Mouse (Mus musculus) frontal cortex, postnatal 36 days (tissue): ENCODE data around the gene Methig1.
"Not testable (repeated sequence)": the region's sequence is repeated elsewhere in the genome, so short reads cannot be mapped to it uniquely, and the experiment has no call there.

Experiments
- DNase-seq, 2 experiments: peaks; one replicate each; pipeline ENCODE4 v3.0.0; 2022; ENCODE audit warnings: low spot score in 2 of 2

Gene Methig1

DNA sequence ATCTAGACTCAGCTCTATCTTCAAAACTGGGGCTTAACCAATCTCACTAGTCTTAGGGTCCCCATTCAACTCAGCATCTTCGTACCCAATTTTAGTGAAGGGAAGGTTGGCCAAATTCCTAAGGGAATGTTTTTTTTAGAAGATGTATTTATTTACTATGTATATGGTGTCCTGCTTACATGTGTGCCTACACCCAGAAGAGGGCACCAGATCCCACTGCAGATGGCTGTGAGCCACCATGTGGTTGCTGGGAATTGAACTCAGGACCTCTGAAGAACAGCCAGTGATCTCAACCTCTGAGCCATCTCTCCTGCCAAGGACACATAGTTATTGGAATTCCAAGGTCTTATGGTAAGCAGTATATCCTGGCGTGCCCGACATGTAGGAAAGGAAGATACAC, 42.6 kb downstream of the Methig1 start:
- DNase-seq = no peak

DNA sequence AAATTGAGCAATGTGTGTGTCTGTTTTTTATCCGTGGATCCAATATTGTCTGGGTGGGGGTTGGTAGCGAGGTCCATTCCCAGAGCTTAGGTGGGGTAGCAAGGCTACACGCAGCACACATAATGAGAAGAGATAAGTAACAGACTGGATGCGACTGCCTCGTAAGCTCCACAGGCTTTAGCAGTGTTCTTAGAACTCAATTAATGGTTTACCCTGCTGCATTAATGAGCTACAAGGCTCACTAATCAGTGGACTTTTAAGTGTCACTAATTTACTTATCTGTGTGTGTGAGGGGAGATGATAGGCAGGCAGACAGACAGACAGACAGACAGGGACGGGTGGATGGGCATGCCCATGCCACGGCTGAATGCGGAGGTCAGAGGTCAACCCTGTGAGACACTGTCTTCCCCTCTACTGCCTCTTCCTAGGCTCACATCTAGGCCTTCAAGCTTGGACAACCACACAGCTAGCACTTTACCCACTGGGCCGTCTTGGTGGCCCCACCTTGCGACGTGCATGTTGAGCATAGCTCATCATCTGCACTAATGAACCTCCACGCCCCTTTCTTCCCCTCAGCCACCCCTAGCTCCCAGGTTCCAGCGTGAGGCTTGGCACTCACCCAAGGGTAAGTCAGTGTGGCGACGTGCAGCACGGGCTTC, 47.8 kb downstream of the Methig1 start:
- no peak for DNase-seq

DNA sequence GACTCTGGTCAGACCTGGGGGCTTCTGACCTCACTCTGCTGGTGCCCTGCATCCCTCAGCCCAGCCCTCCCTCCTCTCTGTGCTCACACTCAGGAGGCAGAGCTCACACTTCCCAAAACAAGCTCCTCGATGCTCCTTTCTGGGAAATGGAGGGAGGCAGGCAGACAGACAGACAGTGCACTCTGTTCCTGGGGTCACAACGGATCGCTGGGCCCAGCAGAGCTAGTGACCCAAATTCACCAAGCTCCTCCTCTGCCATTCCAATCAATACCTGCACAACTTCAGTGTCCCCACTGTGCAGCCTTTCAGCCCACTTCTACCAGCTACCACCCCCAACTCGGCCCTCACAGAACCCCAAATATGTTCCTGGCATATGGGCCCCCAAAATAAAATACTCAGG, 48.9 kb downstream of the Methig1 start:
- DNase-seq = no peak

DNA sequence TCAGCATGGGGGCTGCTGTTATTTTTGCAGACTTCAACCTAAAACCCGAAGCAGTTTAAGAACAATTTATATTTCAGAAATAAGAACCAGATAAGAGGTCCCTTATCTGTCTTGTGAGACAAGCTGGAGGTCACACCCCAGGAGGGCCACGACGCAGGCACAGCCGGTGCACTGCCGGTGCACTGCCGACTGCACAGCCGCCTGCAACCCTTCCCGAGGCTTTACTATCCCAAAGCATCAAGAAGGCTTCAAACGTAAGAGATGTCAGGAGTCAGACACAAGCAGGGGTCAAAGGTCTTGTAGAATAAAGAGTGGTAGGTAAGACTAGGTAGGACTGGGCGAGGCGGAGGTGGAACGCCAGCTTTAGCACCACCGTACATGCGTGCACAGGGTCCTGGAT, 49.4 kb downstream of the Methig1 start:
- no peak for DNase-seq

DNA sequence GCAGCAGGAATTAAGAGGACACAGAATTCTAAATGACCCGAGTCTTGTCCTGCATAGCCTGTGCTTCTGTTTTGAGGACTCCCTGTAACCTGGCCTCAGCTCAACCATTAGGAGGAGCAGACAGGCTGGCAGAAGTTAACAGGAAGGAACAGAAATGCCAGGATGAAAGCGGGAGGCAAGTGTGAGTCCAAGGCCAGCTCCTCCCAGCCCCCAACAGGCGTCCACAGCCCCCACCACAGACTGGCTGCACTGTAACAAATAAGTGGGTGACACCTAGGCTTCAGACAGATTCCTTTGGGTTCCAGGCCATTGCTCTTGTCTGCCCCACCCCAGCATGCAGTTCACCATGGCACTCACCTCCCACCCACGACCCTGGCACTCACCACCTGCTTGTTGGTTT, 49.8 kb downstream of the Methig1 start:
- DNase-seq = no peak

DNA sequence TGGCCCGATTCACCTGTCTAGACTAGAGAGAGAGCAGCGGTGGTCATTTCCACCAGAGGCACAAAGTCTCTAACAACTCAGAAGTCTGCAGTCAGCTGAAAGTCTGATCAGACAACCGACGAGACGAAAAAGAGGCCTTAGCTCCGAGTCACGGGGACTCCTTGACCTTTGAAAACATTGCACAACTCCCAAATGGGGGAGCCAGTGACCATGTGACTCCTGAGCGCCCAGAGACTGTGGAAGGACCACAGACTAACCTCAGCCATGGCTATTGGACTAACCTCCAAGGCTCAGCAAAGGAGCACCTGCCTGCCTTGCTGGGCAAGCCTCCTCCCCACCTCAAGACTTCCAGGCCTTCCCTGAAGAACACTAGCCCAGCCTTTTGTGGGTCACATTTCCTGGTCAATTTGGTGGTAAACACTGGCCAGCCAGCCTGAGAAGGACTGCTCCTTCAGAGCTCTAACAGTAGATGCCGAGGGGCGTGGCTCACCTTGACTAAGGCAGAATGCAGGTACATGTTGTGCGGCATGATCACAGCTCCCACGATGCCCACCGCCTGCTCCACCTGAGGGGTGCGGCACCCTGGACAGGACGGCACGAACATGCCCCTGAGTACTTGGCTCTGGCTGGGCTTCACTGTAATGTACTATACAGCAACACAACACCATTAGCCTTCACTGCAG, 50.5 kb downstream of the Methig1 start:
- DNase-seq = no peak

DNA sequence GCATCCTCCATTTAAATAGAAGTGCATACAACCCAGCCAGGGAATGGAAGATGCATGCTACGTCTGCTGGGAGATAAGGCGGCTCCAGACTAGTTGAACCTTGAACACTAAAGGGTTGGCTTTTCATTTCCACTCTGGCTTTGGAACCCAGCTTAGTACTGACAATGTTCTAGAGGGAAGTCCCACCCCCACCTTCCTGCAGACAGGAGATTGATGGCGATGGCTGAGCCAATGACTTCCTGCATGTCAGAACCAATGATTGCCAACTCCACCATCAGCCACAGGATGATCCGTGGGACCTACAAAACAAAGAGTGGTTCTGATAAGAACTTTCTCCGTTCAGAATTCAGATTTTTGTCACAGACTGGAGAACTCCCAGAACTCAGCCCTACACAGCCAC, 53.1 kb downstream of the Methig1 start:
- DNase-seq = no peak

DNA sequence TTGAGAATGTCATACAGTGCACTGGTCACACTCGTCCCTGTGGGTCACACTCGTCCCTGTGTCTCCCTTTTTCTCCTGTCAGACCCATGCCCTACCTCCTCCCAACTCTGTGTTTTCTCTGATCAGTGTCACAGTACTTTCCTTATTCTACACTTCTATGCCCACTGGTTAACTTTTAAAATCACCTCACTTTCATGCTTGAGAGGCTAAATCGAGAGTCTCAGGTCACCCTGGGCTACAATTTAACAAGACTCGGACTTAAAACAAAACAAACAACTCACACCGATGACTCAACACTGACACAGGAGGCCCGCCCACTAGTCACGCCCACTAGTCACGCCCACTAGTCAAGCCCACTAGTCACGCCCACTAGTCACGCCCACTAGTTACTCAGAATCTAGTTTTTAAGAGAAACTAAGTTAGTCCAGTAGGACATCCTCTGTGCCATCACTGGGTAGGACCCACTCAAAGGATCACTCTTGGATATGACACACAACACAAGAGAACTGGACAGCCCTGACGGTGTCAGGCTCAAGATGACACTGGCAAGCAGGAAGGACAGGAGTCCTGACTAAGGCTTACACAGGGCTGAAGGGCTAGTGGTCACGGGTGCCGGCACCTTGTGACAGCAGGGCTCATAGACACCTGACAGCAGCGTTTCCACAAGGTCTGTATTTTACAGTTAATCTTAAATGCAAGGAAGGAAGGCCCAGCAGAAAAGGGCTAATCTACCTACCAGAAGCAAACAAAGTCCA, 58.1 kb downstream of the Methig1 start:
- DNase-seq = no peak

DNA sequence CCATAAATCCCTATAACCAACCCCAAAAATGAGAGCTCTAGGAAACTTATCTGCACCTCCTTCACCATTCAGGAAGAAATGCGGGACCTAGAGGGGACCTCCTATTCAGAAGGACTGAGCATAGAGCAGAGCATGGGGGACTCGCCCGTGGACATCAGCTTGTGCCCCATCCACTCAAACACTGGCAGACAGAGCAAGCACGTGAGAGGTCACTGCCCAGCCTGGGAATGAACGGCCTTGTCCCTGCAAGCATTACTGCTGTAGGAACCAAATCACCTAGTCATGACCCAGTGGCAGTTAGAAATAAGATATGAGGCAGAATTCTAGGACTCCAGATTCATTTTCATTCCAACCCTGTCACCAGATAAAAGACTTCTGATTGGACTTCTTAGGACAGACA, 58.8 kb downstream of the Methig1 start:
- no peak for DNase-seq

DNA sequence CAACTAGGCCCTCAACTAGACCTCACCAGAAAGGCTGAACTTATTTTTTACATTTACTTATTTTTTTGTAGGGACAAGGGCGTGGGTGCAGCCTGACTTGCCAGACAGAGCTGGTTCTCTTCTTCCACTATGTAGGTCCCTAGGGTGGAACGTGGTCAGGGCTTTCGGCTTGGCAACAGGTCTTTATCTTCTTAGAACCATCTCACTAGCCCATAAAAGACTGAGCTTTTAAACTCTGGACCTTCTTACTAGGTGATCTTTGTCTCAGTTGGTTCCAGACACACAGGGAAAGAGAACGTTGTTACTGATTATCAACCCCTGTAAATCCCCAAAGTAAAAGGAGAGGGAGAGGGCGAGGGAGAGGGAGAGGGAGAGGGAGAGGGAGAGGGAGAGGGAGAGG, 60.4 kb downstream of the Methig1 start:
- DNase-seq = no peak

DNA sequence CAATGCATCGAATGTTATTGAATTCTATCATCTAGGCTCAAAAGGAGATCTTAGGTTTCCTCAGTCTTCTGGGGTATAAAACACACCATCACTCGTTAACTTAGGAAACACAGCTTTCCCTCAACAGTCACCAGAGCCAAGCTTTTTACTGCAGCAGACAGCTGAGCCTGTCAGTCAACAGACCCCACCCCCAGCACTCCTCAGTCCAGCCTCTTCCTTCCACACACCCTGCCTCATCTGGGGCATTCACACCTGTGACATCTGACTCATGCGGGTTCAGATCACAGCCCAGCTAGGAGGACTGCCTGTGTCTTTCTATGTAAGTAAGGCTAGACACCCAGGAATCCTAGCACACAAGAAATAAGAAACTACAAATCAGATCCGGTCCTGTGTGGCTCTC, 61.1 kb downstream of the Methig1 start:
- no peak for DNase-seq

DNA sequence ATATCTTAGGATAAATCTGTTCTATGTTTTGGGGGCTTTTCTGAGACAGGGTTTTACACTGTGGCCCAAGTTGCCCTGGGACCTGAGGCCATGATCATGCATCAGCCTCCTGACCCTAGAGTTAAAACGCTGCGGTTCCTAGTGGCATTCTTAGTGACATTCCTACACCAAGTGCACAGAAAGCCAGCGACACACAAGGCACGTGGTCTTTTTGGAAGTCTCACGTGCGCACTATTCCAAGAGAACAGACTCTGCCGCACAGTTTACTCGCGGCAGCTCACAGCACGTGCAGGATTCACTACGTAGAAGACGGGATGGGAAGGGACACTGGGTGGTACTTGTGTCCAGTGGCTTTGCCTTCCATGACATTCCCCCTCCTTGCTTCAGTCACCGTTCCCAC, 62.0 kb downstream of the Methig1 start:
- no peak for DNase-seq

DNA sequence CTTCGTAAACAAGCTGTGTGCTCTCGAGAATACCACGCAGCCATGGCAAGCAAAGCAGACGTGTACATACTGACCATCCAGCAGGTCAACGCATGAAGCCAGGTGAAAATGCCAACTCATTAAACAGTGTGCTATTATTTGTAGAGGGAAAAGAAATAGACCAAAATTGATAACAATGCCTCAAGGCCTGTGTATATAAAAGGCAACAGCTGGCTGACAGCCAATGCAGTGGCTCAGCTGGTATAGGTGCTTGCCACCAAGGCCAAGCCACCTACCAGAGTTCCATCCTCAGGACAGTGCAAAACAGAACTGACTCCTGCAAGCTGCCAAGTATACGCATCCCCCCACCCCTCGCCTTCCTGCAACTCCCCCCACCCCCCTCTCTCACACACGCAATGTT, 62.7 kb downstream of the Methig1 start:
- DNase-seq = no peak

DNA sequence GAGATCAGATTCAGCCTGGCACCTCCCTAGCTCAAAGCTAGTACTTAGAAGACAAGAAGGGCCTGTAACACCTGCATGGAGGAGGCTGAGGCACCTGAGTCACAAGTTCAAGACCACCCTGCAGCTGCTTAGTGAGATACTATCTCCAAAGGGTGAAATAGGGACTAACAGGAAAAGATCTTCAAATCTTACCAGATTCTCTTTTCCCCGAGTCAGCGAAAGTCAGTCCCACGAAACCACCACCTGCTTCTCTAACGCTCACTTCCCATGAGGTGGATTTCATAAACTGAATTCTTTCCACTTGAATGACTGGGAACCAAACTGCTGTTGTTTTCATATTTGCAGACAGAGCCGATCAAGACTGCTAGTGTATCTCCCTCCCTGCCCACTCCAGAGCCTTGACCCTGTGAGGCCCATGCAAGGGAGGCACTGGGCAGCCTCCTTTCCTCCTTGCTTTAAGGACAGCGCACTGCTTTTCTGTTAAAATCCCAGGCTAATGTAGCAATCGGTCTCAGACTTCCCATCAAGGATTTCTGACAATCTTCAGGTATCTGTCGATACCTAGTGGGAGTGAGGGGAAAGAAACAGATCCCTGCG, 65.0 kb downstream of the Methig1 start:
- DNase-seq = no peak

DNA sequence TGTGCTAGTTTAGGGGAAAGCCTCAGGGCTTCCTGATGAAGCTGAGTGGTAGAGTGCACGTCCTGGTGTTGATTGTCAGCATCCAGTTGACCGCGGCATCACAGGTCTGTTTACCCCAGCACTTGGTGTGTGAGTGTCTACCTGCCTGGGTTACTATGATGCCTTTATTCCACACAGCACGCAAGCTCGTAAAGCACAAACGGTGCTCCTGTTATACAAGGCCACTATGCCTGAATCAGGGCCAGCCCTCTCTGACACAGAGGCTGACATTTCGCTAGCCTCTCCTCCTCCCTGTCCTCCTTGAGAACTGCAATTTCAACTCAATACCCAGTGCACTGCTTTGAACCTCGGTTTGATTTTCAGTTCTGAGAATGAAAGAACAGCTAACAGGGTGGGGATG, 66.4 kb downstream of the Methig1 start:
- no peak for DNase-seq

DNA sequence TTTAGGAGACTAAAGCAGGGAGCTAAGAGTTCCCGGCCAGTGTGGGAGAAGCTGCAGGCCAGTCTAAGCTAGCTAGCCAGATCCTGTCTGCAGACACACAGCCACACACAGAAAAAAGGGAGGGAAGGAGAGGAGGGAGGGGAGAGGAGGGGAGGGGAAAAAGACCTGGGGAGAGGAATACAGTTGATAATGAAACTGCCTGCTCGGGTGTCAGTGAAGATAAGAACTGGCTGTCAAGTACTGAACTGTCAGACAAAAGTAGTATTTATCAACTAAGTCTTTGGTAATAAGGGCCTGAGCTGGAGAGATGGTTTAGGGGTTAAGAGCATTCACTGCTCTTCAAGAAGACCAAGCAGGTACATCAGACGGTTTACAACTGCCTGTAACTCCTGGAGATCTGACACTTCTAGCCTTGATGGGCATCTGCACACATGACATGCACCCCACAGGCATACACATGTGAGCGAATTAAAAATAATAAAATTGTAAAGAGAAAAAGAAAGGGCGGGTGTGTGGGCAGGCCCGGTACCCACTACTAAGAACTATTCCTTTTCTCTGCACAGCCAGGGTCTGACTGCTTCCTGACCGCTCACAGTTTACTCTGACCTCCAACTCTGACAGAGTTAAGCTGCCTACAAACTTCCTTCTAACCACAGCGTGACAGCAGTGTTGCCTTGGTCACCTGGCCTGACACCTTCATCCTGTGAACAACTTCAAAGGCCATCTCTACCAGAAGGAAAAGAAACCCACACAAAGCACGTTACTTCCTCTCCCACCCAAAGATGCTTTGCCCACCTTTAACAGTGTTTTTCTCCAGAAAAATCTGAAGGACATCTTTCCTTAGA, 67.2 kb downstream of the Methig1 start:
- no peak for DNase-seq

DNA sequence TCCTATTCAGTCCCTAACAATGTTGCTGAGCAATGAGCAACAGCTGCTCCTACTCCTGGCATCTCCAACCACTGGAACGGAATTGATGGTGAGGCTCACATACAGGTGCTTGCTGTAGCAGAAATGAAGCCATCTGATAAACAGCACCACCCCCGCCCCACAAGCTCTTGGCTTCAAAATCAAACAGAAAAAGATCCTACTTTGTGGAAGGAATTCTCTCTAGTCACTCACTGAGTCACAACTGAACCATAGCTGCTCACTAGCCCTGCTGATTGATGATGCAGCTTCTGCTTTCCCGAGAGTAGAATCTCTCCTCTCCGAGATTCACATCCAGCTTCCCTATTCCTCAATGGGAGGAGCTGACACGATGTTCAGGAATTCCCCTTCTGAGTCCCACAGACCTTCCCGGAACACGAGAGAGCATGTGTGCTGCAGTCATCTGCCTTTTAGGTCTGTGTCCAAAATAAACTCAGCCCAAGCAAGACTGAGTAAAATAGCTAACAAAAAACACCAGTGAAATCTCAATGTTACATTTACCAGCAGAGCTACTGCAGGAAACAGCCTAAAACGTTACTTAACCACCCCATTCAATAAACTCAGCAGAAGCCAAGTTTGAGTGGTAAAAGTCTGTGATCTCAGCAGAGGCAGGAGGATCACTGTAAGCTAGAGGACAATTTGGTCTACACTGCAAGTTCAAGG, 68.3 kb downstream of the Methig1 start:
- peak in 1 of 2 experiments; percentile 19 for DNase-seq

DNA sequence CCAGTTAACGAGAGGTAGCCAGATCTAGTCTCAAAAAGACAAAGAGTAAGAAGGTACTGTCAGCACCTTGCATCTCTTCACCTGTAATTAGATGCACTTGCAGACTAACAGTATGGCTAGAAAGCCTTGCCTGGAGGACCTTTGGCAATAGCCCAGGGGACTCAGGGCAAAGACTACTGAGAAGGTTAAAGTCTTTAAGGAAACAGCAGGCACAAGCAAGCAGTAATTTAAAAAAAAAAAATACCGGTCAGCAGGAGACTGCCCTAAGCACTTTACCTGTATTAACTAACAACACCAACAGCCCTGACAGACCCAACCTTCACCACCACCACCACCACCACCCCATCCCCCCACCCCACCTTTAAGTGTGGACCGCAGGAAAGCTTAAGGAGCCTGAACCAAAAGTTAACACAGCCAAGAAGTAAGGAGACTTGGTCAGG, 68.8 kb downstream of the Methig1 start, which contains the start of gene Gm5475:
Gene Gm5475 (plus strand): TSS at position 390 of the 440 bp plus-strand sequence.
- DNase-seq = not testable (repeated sequence)

DNA sequence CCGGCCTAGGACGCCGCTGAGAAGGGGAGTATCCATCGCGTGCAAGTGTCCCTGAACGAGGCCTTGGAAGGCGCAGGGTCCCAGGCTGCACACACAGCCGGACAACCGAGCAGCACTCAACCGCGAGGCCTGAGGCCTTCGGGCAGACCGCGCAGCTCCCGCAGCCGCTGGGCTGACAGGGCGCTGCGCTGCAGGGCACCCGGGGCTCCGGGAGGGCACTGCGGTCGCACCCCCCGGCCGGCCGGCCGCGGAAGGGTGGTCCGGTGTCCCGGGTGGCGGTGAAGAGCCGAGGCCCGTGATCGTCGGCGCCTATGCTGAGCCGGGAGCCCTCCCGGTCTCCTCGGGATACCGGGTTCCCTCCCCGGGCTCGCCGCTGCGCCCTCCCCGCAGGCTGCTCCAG, 69.5 kb downstream of the Methig1 start:
- DNase-seq = no peak

DNA sequence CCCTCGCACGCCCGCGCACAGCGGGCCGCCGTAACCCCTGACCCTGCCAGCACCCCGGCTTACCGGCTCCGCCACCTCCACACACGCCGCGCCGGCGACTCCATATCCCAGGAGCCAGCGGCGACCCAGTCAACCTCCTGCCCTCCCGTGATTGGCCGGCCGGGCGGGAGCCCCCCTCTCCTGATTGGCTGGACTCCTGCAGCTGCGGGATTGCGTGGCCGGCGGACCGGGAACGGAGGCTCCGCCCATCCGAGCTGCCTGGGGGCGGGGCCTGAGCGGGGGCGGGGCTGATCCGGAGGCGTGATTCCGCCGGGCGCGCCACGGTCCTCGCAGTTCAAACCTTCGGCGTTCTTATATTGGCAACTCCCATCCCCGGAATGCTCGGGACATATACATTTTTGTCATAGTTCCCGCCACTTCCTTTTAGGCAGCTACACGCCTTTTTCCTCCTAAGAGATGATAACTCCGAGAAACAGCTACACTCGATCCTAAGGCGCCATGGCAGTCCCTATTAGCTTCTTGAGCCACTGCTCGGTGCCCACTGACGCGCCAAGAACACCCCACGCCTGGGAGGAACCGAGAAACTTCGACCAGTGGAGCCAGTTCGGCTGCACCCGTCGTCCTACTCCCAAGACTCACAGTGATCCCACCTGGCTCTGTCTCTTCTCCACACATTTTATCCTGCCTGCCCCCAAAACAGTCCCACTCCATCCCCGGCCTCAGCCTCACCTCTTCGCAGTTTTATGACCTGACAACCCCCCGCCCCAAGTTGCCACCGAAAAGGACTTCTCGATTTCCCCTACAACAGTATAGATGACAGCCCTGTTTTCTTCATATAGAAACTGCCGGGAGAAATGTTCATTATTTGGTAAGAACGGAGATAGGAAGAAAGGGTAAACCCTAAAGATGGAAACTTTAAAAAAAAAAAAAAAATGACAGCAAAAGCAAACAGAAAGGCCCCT, 70.2 kb downstream of the Methig1 start:
- DNase-seq = peak; percentile 96
